Mouse (Mus musculus): ENCODE results near the gene Foxf2. TPM values are rescaled to one million over a fixed set of nuclear protein-coding genes. Genes with fewer than 3 reads are reported as not detected.

Foxf2 gene
- polyA plus RNA-seq (2014; fragmentation: Nextera tagmentation; extraction: Ambion mirVana), result 5.1 and 5.6 TPM in 2 replicates

GRCm38 (mm10) chr13:31625333-31626101 lies at the start of gene Foxf2:
TSS of gene Foxf2 (plus strand) at chr13:31625816.
- WGBS, result 1% methylated on average over 59 of the region's 74 CpGs
- H3K4me1 ChIP-seq (ENCODE audit: control insufficient read depth, insufficient read depth, low read length), result peaks cover 19% of the 10 kb centered on the region

DNA sequence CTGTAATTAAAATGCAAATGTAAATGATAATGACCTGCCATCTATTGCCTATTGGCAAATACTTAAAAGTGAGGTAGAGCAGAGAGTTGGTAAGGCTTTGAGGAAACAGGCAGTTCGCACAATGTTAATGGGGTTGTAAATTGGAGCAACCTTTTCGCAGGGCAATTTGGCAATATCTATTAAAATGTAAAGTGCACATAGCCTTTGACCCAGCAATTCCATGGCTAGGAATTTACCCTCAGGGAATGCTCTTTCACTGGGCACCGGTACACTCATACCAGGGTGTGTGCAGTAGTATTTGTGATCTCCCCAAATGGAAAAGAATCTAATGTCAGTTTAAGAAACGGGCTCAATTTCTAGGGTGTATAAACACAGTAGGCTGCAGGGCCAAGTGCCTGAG lies 48.9 kb upstream of the Foxf2 start:
- Histone ChIP-seq H3K36me3 (ENCODE audit: control insufficient read depth, insufficient read depth, low read length) (no peaks in the 10 kb centered on the region), H3K9ac (ENCODE audit: low read length) (no peak overlapping the region), H3K4me1 (ENCODE audit: control insufficient read depth, insufficient read depth, low read length) (no peaks in the 10 kb centered on the region), H3K27me3 (ENCODE audit: control insufficient read depth, insufficient read depth, low read length) (no peaks in the 10 kb centered on the region), H3K9me3 (ENCODE audit: control insufficient read depth, low read length) (no peaks in the 10 kb centered on the region), H3K4me2 (no peak overlapping the region), H3K27ac (ENCODE audit: low read depth, low read length) (no peak overlapping the region), H3K4me3 (ENCODE audit: low read depth, low read length) (no peak overlapping the region)
- DNase-seq (ENCODE audit: low spot score, missing footprints), result no peak
- WGBS, result 80% methylated on average over 4 of the region's 4 CpGs
- ATAC-seq (ENCODE audit: low FRiP score), result no peak

More at GRCm38 (mm10) chr13:31625333-31626101, at the start of gene Foxf2:
- H3K9me3 ChIP-seq (ENCODE audit: control insufficient read depth, low read length), result no peaks in the 10 kb centered on the region
- peaks cover 99% of the 10 kb centered on the region for H3K27me3 ChIP-seq (ENCODE audit: control insufficient read depth, insufficient read depth, low read length)
- DNase-seq (ENCODE audit: low spot score, missing footprints) (peak; percentile 93), ATAC-seq (ENCODE audit: low FRiP score) (peak; percentile 36)
- peak within 1 kb of the TSS; percentile 67 for H3K4me2 ChIP-seq
- peak within 1 kb of the TSS; percentile 40 for H3K4me3 ChIP-seq (ENCODE audit: low read depth, low read length)
- H3K9ac ChIP-seq (ENCODE audit: low read length), result peak within 1 kb of the TSS; percentile 33
- no peaks in the 10 kb centered on the region for H3K36me3 ChIP-seq (ENCODE audit: control insufficient read depth, insufficient read depth, low read length)
- H3K27ac ChIP-seq (ENCODE audit: low read depth, low read length), result no peak within 1 kb of the TSS

DNA sequence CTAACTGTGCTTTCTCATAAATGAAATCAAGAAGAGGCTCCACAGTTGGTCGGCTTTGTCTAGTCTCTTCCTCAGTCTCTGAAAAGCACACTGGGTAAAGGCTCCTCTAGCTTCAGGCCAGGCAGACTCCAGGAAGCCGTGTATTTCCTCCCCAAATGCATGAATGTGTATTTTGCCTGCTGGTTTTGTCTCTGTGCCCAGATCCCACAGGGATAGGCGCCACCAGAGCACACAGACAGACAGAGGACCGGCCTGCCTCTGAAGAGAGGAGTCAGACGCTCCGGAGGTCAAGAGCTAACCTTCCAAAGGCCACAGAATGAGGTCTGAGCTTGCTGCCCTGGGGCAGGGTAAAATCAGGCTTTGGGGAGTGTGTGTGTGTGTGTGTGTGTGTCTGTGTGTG lies 48.0 kb upstream of the Foxf2 start:
- DNase-seq (ENCODE audit: low spot score, missing footprints) (no peak), ATAC-seq (ENCODE audit: low FRiP score) (no peak)
- Histone ChIP-seq H3K4me1 (ENCODE audit: control insufficient read depth, insufficient read depth, low read length) (no peaks in the 10 kb centered on the region), H3K27ac (ENCODE audit: low read depth, low read length) (no peak overlapping the region), H3K9ac (ENCODE audit: low read length) (no peak overlapping the region), H3K27me3 (ENCODE audit: control insufficient read depth, insufficient read depth, low read length) (no peaks in the 10 kb centered on the region), H3K4me2 (no peak overlapping the region), H3K4me3 (ENCODE audit: low read depth, low read length) (no peak overlapping the region), H3K36me3 (ENCODE audit: control insufficient read depth, insufficient read depth, low read length) (no peaks in the 10 kb centered on the region), H3K9me3 (ENCODE audit: control insufficient read depth, low read length) (no peaks in the 10 kb centered on the region)
- 46% methylated on average over 6 of the region's 6 CpGs for WGBS

DNA sequence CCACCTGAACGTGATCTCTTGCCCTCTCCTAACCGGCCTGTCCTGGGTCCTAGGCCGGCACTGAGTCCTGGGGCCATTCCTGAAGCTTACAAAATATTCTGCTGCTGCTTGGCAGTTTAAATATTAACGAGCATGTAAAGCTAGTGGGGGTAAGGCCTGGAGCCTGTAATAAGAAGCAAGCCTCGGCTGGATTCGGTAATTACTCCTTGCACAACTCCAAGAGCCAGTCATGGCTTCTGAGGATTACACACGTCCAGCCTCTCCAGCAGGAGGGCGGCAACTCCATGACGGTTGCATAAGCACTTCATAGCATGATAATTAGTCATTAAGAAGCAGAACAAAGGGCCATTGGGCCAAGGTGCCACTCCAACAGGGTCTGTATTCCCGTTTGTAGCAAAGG lies 47.2 kb upstream of the Foxf2 start:
- Histone ChIP-seq H3K4me2 (no peak overlapping the region), H3K9ac (ENCODE audit: low read length) (no peak overlapping the region), H3K27ac (ENCODE audit: low read depth, low read length) (no peak overlapping the region), H3K4me3 (ENCODE audit: low read depth, low read length) (no peak overlapping the region), H3K4me1 (ENCODE audit: control insufficient read depth, insufficient read depth, low read length) (no peaks in the 10 kb centered on the region), H3K36me3 (ENCODE audit: control insufficient read depth, insufficient read depth, low read length) (no peaks in the 10 kb centered on the region), H3K27me3 (ENCODE audit: control insufficient read depth, insufficient read depth, low read length) (no peaks in the 10 kb centered on the region), H3K9me3 (ENCODE audit: control insufficient read depth, low read length) (no peaks in the 10 kb centered on the region)
- ATAC-seq (ENCODE audit: low FRiP score) (no peak), DNase-seq (ENCODE audit: low spot score, missing footprints) (no peak)
- 72% methylated on average over 10 of the region's 10 CpGs for WGBS

- Histone ChIP-seq H3K9ac (ENCODE audit: low read length) (no peak overlapping the region), H3K4me3 (ENCODE audit: low read depth, low read length) (no peak overlapping the region), H3K27ac (ENCODE audit: low read depth, low read length) (no peak overlapping the region), H3K4me1 (ENCODE audit: control insufficient read depth, insufficient read depth, low read length) (no peaks in the 10 kb centered on the region), H3K9me3 (ENCODE audit: control insufficient read depth, low read length) (no peaks in the 10 kb centered on the region), H3K36me3 (ENCODE audit: control insufficient read depth, insufficient read depth, low read length) (no peaks in the 10 kb centered on the region), H3K4me2 (no peak overlapping the region), H3K27me3 (ENCODE audit: control insufficient read depth, insufficient read depth, low read length) (no peaks in the 10 kb centered on the region)
- no peak for DNase-seq (ENCODE audit: low spot score, missing footprints)
- 60% methylated on average over 9 of the region's 9 CpGs for WGBS
- ATAC-seq (ENCODE audit: low FRiP score), result no peak
Measured at GRCm38 (mm10) chr13:31579866-31580265, 45.8 kb upstream of the Foxf2 start.

GRCm38 (mm10) chr13:31587341-31587740 lies 38.3 kb upstream of the Foxf2 start:
- Histone ChIP-seq H3K27me3 (ENCODE audit: control insufficient read depth, insufficient read depth, low read length) (no peaks in the 10 kb centered on the region), H3K36me3 (ENCODE audit: control insufficient read depth, insufficient read depth, low read length) (no peaks in the 10 kb centered on the region), H3K4me2 (no peak overlapping the region), H3K4me3 (ENCODE audit: low read depth, low read length) (no peak overlapping the region), H3K27ac (ENCODE audit: low read depth, low read length) (no peak overlapping the region), H3K9ac (ENCODE audit: low read length) (no peak overlapping the region), H3K9me3 (ENCODE audit: control insufficient read depth, low read length) (no peaks in the 10 kb centered on the region), H3K4me1 (ENCODE audit: control insufficient read depth, insufficient read depth, low read length) (no peaks in the 10 kb centered on the region)
- ATAC-seq (ENCODE audit: low FRiP score), result no peak
- 87% methylated on average over 5 of the region's 5 CpGs for WGBS
- no peak for DNase-seq (ENCODE audit: low spot score, missing footprints)

DNA sequence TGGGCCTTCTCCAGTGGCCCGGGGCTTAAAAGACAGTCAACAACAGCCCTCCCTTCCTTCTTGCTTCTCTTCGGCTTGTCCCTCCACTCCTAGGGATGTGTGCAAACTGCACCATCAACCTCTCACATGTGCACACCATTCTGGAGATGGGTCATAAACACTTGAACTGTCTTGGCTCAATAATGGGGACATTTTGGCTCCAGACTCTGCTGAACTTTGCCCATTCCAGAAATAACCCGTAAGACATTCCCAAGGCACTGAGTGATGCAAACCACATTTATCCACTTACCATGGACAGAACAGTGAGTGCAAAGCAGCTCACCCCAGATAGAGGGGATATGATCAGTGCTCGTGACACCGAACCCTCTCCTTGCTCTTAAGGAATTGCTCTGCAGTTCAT lies 26.0 kb upstream of the Foxf2 start:
- Histone ChIP-seq H3K4me3 (ENCODE audit: low read depth, low read length) (no peak overlapping the region), H3K9ac (ENCODE audit: low read length) (no peak overlapping the region), H3K9me3 (ENCODE audit: control insufficient read depth, low read length) (no peaks in the 10 kb centered on the region), H3K27ac (ENCODE audit: low read depth, low read length) (no peak overlapping the region), H3K27me3 (ENCODE audit: control insufficient read depth, insufficient read depth, low read length) (no peaks in the 10 kb centered on the region), H3K4me2 (no peak overlapping the region), H3K4me1 (ENCODE audit: control insufficient read depth, insufficient read depth, low read length) (no peaks in the 10 kb centered on the region), H3K36me3 (ENCODE audit: control insufficient read depth, insufficient read depth, low read length) (no peaks in the 10 kb centered on the region)
- DNase-seq (ENCODE audit: low spot score, missing footprints) (no peak), ATAC-seq (ENCODE audit: low FRiP score) (no peak)
- 86% methylated on average over 5 of the region's 5 CpGs for WGBS

- H3K9ac ChIP-seq (ENCODE audit: low read length), result no peak overlapping the region
- no peak for DNase-seq (ENCODE audit: low spot score, missing footprints)
Measured at GRCm38 (mm10) chr13:31603964-31604363, 21.7 kb upstream of the Foxf2 start.

GRCm38 (mm10) chr13:31614724-31615465 lies 10.7 kb upstream of the Foxf2 start:
- H3K36me3 ChIP-seq (ENCODE audit: control insufficient read depth, insufficient read depth, low read length), result no peaks in the 10 kb centered on the region
- WGBS, result 2% methylated on average over 38 of the region's 38 CpGs
- no peak overlapping the region for H3K27ac ChIP-seq (ENCODE audit: low read depth, low read length)
- DNase-seq (ENCODE audit: low spot score, missing footprints) (peak; percentile 95), ATAC-seq (ENCODE audit: low FRiP score) (peak; percentile 41; the same call in 1 of the 2 replicates)
- H3K4me1 ChIP-seq (ENCODE audit: control insufficient read depth, insufficient read depth, low read length), result 0 out of 2 replicates have a peak, but pooled peaks cover 4% of the 10 kb centered on the region
- H3K4me2 ChIP-seq, result no peak overlapping the region
- no peak overlapping the region for H3K4me3 ChIP-seq (ENCODE audit: low read depth, low read length)
- no peaks in the 10 kb centered on the region for H3K9me3 ChIP-seq (ENCODE audit: control insufficient read depth, low read length)
- H3K27me3 ChIP-seq (ENCODE audit: control insufficient read depth, insufficient read depth, low read length), result peaks cover 78% of the 10 kb centered on the region
- H3K9ac ChIP-seq (ENCODE audit: low read length), result no peak overlapping the region

More at GRCm38 (mm10) chr13:31603964-31604363, 21.7 kb upstream of the Foxf2 start:
- Histone ChIP-seq H3K4me2 (no peak overlapping the region), H3K27ac (ENCODE audit: low read depth, low read length) (no peak overlapping the region), H3K9me3 (ENCODE audit: control insufficient read depth, low read length) (no peaks in the 10 kb centered on the region), H3K27me3 (ENCODE audit: control insufficient read depth, insufficient read depth, low read length) (no peaks in the 10 kb centered on the region), H3K36me3 (ENCODE audit: control insufficient read depth, insufficient read depth, low read length) (no peaks in the 10 kb centered on the region), H3K4me3 (ENCODE audit: low read depth, low read length) (no peak overlapping the region), H3K4me1 (ENCODE audit: control insufficient read depth, insufficient read depth, low read length) (no peaks in the 10 kb centered on the region)
- ATAC-seq (ENCODE audit: low FRiP score), result no peak
- WGBS, result 77% methylated on average over 6 of the region's 6 CpGs

Measured in midbrain, embryonic 11.5 days (tissue).